Mouse (Mus musculus) regulatory T cell (primary cell): ENCODE measurements around the gene Gm28048.

ENCODE experiments used
- in situ Hi-C: fragments of 300-600 bp; cut with MboI, MseI; formaldehyde crosslinking; loops from one replicate; pipeline ENCODE4 v1.15.1; 2025; ENCODE audit warnings: high pct_unique_total_duplicates

Gene Gm28048

DNA sequence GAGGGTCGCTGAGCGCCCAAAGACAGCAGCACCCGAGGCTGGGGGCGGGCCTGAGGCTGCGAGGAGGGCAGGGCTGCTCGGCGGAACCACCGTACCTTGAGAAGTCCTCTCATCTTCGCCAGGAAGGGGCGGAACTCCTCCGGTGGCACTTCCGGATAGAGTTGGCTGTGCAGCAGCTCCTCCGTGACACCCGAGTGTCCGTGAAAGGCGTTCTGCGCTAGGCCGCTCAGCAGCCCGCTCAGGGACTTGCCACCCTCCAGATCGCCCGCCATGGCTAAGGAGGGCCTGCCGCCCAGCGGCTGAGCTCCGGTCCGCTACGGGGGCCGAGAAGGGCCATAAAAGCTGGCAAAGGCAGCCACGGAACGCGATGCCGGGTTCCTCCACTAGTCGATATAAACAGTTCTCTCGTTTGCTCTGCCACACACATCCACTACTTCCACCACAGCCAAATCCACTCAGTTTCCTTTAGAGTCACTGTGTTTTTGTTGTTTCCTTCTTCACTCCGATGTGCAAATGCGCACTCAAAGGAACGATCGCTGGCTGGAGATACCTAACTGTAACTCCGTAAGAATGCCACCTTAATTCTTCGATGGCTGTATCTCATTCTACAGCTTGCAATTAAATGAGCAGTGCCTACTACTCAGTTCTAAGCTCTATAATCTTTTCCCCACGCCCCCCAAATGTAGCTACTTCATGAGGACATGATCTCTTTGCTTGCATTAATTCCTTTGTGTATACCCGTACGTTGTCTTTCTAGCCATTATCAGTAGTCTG, at the start of gene Gm28048, which contains the start of gene Commd1:
TSS of gene Gm28048 (minus strand) at position 107 of the 774 bp plus-strand sequence.
TSS of gene Commd1 (minus strand) at position 399 of the 774 bp plus-strand sequence.
- in situ Hi-C loops: loop anchor here (25.0 kb wide), 2 partner anchors 780 to 880 kb away; partner anchors contain the start of gene Rel

GRCm38 (mm10) chr11:23029399-23029798, 47.5 kb upstream of the Gm28048 start:
- in situ Hi-C loops: no loop called here

DNA sequence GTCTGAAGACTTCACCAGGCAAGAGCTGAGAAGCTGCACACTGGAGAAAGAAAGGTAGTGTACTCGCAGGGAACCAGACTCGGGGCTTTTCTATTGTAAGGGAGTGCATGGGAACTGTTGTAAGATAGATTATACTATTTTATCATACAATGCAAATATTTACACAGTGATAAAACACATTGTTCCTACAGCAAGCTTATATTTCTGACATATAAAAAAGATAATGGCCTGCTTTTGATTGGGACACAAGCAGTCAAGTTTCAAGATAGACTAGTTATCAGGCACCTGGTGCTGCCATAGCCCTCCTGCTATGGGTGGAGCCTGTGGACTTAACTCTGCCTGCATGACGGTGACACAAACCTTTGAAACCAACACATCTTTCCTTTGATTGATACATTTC, 47.1 kb upstream of the Gm28048 start:
- in situ Hi-C loops: no loop called here

GRCm38 (mm10) chr11:23024169-23024568, 42.3 kb upstream of the Gm28048 start:
- in situ Hi-C loops: no loop called here

DNA sequence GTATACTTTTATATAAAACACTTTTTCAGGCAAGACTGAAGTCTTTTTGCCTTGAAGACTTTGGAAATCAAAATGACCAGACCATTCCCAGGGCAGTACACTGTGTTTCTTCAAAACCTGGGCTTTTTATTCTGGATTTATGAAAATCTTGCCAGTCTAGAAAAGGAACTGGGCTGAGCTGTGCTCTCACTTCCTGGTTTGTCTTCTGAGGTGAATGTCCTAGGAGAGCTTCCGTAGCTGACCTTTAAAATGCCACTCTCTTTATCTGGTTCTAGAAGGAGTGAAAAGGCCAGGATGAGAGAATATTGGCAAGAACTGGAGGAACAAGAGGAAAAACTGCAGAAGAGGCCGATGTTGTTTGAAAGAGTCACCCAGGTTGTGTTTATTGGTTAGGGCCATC, 41.3 kb upstream of the Gm28048 start:
- in situ Hi-C loops: no loop called here

DNA sequence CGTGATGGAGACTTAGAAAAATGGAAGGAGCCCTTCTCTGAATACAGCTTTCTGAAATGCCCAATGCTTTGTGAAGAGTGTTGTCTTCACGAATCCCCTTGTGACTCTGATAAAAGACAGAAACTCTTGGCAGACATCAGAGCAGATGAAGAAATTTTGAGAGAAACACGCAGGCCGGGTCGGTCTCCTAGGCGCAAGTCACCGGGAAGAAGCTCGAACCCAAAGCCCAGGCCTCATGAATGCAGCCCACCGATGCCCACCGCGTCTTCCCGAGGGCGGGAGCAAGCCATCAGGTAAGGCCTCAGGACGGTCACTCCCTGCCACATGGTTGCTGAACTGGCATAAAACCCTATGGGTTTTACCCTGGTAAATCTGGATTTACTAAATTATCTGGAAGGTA, 39.0 kb upstream of the Gm28048 start:
- in situ Hi-C loops: no loop called here

GRCm38 (mm10) chr11:23020116-23020770, 38.4 kb upstream of the Gm28048 start:
- in situ Hi-C loops: no loop called here

GRCm38 (mm10) chr11:23017943-23018342, 36.1 kb upstream of the Gm28048 start:
- in situ Hi-C loops: no loop called here

DNA sequence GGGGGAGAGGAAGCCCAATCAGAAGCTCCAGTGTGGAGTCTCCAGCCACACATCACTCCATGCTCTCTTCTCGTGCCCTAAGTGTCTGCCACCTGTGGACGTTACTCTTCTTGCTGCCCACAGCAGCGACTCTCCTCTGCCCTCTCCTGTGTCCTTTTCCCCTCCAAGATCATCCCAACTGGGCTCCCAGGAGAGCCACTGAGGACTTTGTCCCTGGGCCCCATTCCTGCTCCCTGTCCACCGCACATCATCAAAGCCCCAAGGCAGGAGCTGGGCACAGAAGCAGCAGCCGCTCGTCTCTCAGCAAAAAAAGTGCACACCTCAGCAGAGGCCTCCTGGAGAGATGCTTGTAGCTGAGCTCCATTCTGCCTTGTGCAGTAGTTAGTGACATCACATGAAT, 33.1 kb upstream of the Gm28048 start:
- in situ Hi-C loops: no loop called here

GRCm38 (mm10) chr11:23013580-23014294, 31.8 kb upstream of the Gm28048 start:
- in situ Hi-C loops: no loop called here

DNA sequence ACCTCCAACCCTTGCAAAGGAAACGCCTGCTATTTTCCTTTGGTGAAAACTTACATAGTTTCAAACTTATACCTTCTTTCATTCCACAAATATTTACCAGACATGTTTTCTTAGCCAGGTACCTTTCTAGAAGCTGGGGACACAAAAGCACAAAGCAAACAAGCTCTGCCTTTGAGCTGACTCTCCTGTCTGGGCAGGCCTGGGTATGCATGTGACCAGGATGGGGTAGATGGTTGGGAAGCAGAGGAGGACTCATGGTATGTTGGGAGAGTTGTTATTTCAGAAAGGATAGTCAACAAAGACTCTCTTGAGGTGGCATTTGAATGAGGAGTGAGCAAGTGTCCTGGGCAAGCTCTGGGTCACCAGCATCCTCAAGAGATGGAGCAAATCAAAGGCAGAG, 31.2 kb upstream of the Gm28048 start:
- in situ Hi-C loops: no loop called here

- in situ Hi-C loops: loop anchor here (5.0 kb wide), 2 partner anchors 263 to 488 kb away; partner anchors contain the start of gene Ahsa2
These were observed 26.9 kb upstream of the Gm28048 start for GRCm38 (mm10) chr11:23008824-23009200.

DNA sequence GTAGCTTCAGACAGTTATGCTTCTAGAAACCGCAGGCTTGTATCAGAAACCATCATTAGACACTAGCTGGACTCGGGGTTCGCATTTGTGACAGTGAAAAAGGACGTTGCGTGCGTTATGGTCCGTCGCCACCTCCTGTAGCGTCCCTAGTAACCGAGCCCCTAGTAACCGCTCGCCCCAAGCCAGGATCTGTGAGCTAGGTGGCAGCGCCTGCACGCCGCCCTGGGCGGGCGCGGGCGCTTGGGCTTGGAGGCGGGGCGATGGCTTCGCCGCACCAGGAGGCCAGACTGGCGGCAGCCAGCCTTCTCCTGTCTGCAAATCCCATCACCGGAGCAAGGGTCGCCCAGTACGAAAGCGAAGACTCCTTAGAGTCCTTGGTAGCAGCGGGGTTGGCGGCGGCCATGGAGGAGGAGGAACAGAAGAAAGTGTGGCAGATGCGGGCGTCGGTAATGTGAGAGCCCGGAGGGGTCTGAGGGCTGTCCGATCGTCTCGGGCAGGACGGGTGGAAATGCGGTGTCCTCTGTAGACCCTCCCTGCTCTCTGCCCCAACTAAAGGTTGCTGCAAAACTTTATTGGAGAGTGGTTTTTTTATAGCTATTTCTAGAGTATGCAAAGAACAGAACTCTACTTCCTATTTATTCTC, 26.4 kb upstream of the Gm28048 start:
- in situ Hi-C loops: loop anchor here (5.0 kb wide), 2 partner anchors 264 to 489 kb away; partner anchors contain the start of gene Ahsa2

- in situ Hi-C loops: loop anchor here (5.0 kb wide), 2 partner anchors 265 to 490 kb away; partner anchors contain the start of gene Ahsa2
These were observed 25.7 kb upstream of the Gm28048 start, which contains the start of gene Fam161a for GRCm38 (mm10) chr11:23007481-23008180. Gene Fam161a, plus strand, starts transcription at chr11:23007531.

- in situ Hi-C loops: loop anchor here (5.0 kb wide), 2 partner anchors 265 to 490 kb away; partner anchors contain the start of gene Ahsa2
These were observed 25.2 kb upstream of the Gm28048 start for GRCm38 (mm10) chr11:23007166-23007480.

GRCm38 (mm10) chr11:23005276-23005675, 23.4 kb upstream of the Gm28048 start:
- in situ Hi-C loops: loop anchor here (5.0 kb wide), 2 partner anchors 267 to 492 kb away; partner anchors contain the start of gene Ahsa2

DNA sequence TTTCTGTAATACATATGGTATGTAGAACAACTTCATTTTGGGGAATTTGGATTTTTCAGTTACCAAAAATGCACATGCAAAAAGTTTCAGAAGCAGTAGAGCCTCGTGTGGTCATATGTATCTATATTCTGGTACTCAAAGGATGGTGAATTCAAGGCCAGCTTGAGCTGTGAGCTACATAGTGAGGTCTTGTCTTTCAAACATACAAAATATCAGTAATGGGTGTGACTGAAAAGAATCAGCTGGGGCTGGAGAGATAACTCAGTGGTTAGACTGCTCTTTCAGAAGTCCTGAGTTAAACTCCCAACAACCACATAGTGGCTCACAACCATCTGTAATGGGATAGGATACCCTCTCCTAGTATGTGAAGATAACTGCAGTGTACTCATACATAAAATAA, 16.4 kb upstream of the Gm28048 start:
- in situ Hi-C loops: loop anchor here (25.0 kb wide), 2 partner anchors 764 to 864 kb away; partner anchors contain the start of gene Rel

GRCm38 (mm10) chr11:22995461-22995860, 13.6 kb upstream of the Gm28048 start:
- in situ Hi-C loops: loop anchor here (25.0 kb wide), 2 partner anchors 767 to 867 kb away; partner anchors contain the start of gene Rel

GRCm38 (mm10) chr11:22994271-22994670, 12.4 kb upstream of the Gm28048 start:
- in situ Hi-C loops: loop anchor here (25.0 kb wide), 2 partner anchors 768 to 868 kb away; partner anchors contain the start of gene Rel

DNA sequence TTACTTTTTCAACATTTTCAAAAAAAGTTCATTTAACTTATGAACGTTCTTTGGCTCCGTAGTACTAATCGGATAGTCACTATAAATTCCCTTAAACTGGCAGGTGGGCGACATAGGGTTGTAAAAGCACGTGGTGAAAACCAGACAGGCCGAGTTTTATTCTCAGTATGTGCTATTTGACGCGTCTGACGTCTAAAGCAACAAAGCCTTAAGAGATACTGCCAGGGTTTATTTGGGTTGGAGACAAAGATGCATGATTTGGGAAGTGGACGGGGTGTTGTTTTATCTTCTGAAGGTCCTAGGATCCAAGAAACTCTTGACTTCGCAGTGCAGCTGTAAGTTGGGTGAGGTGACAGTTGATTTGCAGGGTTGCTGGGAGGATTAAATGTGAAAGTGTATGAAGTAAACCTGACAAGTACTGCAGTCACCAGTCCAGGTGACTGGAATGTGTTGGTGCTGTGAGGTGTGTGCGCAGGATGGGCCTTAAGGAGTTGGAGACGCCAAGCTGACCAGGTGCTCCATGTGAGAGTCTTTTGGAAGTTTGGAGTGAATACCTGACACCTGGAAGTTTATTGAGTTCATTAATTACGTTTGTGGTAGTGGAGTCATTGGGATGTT, 9.4 kb upstream of the Gm28048 start:
- in situ Hi-C loops: loop anchor here (25.0 kb wide), 2 partner anchors 771 to 871 kb away; partner anchors contain the start of gene Rel
